Mouse (Mus musculus) natural killer cell, adult 2 months (primary cell): ENCODE measurements around the gene Fam228b.
"Not testable (repeated sequence)": the region's sequence is repeated elsewhere in the genome, so short reads cannot be mapped to it uniquely, and the experiment has no call there.

Source experiments
- DNase-seq, 2 experiments: peaks; one replicate each; pipeline ENCODE4 v3.0.0; 2022; ENCODE audit warnings: low spot score in 2 of 2

Fam228b gene

DNA sequence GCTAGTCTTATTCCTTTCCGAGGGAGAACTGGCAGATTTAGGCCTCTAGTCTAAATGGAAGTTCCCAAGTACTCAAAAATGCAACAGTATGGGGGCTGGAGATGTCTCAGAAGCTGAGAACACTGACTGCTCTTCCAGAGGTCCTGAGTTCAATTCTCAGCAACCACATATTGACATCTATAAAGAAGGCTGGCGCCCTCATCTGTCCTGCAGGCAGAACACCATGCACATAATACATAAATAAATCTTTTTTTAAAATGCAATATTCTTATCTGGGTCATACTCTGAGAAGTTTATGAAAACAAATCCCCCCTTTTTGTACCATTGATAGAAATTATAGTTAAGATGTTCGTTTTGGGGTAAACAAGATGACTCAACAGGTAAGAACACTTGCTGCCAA lies 26.9 kb downstream of the Fam228b start:
- no peak for DNase-seq

DNA sequence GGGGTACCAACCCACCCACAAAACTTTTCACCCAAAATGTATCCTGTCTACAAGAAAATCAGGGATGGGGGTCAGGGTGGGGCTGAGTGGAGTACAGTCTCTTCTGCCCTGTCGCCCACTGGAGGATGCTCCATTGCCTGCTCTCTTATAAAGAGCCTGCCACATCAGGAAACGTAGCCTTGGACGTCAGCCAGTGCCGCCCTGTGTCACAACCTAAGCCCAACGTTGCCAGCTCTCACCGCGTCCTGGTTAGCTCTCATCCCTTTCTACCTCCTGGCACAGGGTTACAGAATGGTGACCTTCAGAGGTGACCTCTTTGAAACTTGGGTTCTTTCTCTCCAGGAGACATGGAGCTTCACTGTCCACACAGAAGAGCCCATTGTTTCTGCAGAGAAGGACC lies 28.2 kb downstream of the Fam228b start:
- no peak for DNase-seq

DNA sequence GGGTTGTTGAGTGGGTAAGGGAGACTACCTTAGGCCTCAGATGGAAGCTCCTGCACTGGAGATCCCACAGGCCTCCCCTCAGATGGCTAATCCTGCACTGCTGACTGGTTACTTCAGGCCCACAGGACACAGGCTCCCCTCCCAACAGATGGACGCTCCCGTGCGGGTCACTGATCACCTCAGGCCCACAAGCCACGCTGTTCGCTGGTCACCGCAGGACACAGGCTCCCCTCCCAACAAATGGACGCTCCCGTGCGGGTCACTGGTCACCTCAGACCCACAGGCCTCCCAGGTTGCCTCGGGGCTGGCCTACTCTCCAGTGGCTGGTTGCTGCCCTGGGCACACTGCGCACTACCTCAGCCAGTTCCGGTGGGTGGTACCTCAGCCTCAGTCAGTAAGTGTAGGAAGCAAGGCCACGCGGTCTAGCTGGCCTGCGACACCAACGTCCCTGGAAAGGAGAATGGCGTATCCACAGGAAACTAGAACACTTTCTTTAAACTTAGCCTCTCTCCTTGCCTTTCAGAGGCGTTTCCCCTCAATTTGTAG lies 31.0 kb downstream of the Fam228b start, which contains the start of gene Fam228a:
Gene Fam228a, minus strand, starts transcription at position 400 of the 546 bp plus-strand sequence.
- DNase-seq: no peak

DNA sequence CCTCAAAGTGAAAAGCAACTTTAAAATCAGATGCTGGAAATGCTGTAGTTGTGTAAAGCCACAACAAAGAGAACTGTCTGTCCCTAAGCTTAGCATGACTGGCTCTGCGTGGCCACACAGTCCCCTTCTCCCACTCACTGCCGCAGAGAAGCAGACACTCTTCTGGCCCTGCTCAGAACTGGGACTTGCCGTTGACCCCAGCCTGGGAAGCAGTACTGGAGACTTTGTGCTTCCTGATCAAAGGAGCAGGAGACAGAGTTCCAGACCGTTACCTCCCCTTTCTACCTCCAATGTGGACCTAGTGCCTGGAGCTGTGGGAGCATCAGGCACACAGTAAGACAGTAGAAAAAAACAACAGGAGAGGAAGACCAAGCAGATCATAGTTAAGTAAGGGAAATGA lies 36.7 kb downstream of the Fam228b start:
- DNase-seq: no peak

DNA sequence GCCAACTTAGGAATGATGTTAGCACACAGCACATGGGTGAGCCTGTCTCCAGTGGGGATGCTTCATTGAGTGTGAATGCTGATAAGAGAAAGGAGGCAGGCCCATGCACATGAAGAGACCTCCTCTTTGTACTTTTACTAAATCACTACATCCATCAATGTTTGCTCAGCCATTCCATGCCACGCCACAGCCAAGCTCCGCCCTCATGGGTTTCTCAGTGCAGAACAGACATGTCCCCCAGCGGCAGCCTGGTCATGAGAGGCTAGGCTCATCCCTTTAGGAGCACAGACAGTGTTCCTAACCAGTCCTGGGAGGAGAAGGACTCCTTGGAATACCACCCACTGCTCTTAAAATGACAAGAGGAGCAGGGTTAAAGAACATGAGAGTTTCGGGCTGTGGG lies 37.4 kb downstream of the Fam228b start:
- no peak for DNase-seq

DNA sequence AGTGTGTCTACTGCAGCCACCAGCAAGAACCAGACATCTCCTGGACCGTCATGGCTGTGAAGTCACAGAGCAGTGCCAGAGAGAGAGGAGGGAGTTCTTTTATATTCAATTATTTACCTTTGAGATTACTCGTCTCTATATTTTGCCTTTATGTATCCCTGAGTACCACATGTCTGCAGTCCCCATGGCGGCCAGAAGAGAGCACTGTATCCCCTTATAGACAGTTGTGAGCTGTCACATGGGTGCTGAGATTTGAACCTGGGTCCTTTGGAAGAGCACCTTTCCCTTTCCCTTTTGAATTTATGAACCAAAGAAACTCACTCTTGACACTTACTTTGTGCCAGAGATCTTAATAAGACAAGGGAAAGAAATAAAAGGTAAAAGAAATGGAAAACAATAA lies 39.9 kb downstream of the Fam228b start:
- no peak for DNase-seq

DNA sequence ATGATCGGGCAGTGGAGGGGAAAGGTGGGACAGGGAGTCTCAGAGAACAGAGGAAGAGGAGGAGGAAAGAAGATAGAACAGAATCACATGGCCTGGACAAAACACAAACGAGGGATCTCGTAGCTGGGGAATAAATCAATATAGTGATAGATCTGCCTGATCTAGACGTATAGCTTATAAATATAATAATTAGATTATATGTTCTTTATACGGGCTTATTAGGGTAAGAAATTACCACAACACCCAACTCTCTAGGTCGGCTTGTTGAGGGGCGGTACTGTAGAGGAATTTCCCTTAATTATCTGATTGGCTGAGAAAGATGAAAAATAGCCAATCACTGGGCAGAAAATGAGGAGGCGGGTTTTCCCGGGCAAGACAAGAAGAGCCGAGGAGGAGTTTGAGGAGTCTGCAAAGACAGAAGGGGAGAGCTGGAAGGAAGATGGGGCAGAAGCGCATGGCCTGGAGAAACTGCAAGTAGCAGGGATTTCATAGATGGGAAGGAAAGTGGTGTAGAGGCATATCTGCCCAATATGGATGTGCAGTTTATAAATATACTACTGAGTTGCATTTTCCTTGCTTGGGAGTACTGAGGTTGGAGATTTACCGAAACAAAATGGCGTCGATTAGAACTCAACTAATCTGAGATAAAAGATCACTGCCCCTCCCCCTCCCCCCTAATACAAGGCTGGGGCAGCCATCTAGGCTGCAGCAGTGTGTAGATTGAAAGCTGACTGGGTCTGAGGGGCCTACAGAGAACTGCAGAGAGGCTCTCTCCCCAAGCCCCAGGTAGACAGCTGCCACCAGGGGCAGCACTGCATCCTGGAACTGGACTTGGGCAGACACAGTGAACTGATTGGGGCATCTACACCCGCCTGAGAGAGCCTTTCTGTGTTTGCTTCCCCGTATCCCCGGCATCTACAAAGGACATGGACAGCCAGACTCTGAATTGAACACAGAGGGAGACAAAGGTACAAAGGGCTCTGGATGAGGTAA lies 49.0 kb downstream of the Fam228b start:
- no peak for DNase-seq

DNA sequence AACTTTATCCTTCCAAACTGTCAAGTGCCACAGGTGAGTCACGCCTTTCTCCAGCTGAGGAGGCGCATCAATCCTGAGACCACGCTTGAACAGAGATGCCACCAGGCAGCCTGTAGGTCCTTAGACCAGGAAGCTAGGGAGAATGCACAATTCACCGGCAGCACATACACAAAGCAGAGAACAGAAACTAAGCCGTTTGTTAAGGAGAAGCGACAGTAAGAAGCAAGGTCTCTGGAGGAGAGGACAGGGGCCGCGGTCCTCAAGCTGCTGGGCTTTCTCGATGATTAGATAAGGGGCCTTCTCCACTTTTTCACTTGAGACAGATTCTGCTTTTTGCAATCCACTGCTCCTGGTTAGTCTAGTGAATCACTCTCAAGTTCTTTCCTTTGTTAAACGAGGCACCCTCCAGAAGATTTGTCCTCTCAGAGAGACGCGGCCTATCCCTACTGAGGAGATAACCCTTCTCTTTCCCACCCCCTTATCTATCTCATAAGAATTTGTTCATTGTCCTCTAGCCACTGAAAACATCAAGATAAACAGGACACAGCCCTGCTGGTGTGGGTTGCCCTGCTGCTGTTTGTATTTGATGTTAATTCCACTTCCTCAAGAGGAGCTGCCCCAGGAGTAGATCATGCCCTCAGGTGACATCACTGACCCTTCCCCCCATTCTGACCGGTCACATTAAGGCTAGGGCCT lies 49.9 kb downstream of the Fam228b start:
- no peak for DNase-seq

DNA sequence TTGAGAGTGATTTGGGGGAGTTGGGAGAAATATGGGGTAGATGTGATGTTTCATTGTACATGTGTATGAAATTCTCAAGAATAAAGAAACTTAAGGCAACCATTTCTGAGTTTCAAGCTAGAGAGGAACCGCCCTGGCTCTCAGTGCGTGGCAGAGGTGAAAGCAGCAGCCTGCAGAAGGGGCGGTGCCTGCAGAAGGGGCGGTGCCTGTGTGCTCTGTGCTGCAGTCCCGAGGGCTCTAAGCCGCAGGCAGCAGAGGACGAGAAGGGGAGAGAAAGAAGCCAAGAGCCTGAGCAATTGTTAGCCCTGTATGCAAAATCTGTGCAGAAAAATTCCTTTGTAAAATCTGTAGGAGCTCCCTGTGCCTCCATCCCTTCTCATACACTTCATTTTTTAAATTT lies 51.6 kb downstream of the Fam228b start:
- DNase-seq: peak in 1 of 2 experiments; percentile 19

DNA sequence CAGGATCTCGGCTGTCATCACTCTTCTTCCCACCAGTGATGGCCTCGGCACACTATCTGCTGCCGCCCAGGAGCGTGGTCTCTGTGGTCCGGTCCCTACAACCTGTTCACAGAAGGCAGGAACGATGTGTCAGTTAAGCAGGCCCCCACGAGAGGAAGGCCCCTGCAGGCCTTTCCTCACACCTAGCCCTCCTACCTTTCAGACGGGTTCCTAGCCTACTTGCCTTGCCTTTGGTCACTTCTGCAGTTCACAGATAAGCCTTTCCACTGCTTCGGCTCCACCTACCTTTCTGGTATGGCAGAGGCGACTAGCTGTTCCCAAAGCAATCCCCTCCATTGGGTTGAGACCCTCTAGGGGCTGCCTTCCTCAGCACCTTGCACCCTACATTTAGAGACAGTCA lies 53.5 kb downstream of the Fam228b start:
- DNase-seq: no peak

DNA sequence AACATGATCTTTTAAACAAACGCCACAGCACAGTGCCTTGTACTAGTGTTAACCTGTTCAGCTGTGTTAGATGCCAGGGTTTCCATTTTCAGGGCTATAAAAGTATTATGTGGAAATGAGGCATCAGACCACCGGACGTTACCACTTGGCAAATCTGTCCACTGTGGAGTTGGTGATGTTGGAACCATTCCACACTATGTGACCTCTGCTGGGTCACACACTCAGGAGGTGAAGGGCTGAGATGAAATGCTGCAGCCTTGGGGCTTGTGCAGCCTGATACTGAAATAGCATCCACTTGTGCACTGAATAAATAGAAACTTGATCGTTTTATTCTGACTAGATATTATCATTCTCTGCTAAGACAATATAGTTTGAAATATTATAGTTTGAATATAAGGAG lies 55.7 kb downstream of the Fam228b start:
- DNase-seq: no peak

DNA sequence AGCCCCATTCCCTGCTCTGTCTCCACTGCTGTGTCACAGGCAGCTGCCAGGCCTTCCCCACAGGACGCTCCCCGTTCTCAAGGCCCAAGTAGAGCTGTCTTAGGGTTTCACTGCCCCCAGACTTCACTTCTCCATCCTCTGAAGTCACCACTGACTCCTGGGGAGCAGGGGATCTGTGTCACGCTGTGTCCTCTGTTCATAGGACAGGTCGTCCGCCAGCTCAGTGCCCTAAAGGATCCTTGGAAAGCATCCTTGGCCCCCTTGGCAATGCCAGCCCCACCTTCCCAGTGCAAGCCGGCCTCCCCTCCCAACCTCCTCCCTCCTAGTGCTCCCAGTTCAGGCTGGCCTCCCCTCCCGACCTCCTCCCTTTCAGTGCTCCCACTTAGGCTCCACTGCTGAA lies 59.1 kb downstream of the Fam228b start:
- no peak for DNase-seq

DNA sequence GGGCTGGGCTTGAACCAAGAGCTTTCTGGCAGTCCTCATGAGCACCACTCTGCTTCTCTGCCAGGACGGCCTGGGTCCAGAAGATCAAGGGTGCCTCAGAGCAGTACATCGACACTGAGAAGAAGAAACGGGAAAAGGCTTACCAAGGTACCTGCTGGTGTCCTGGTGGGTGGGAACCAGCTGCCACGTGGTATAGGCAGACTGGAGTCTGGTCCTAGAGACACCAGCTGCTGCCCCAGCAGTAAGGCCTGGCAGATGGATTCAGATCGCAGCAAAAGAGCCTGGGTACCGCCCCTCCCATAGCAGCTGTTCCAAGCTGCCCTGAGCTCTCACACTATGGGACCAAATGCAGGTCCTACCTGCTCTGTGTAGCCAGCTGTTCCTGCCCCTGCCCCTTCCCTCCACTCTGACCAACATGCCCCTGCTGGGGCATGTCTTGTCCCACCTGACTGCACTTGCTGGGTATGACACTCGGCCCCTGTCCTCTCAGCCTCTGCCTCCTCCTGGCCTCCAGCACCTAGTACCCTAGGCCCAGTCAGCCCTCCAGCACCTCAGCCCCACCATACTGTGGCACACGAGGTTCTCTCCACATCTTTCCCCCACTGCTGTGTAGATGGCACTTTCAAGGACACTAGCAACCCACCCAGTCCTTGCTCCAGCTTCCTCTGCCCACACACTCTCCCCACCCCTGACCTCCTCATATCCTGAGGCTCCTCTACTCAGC lies 60.0 kb downstream of the Fam228b start:
- DNase-seq: no peak

DNA sequence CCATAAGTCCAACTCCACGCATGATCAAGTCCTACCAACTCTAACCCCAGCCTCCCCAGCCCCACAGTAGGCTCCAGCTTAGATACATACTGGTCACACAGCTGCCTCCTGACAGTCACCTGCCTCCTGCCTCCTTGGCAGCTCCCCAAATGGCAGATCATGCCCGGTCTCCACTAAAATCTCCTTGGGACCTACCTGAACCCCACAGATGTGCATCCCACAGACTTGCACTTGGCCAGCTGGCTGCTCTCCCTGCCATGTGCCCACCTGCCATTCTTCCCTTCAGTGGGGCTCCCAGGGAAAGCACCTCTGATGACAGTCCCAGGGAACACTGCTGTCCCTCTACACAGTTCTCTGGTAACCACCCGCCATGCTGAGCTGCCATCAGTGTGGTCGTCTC lies 60.8 kb downstream of the Fam228b start:
- DNase-seq: no peak

DNA sequence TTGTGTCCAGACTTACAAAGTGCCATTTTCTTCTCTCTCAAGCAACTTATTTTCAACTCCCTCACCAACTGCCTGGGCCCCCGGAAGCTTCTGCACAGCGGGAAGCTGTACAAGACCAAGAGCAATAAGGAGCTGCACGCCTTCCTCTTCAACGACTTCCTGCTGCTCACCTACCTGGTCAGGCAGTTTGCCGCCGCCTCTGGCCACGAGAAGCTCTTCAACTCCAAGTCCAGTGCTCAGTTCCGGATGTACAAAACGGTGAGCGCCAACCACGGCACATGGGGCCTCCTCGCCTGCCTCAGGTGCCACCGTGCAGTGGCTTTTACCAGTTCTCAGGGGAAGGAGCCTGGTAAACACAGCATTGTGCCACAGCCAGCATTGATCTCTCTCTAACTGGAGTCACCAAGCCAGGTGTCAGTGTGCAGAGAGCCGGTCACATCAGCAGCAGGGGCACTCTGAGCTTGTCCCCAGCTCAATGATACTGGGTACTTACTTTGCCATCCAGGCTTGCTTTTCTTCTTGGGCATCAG lies 61.5 kb downstream of the Fam228b start:
- no peak for DNase-seq

DNA sequence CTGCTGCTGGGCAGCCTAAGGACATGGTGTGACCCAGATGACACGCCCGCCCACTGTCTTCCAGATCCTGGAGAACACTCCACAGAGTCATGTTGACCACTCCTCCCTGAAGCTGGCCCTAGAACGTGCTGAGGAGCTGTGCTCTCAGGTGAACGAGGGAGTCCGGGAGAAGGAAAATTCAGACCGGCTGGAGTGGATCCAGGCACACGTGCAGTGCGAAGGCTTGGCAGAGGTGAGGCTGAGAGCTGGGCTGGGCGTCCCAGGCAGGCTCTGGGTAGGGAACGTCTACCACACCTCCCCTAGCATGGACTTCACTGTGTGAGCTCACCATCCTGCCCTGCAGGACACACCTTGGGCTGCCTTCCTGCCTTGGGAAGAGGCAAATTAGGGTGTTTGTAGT lies 62.2 kb downstream of the Fam228b start:
- no peak for DNase-seq

DNA sequence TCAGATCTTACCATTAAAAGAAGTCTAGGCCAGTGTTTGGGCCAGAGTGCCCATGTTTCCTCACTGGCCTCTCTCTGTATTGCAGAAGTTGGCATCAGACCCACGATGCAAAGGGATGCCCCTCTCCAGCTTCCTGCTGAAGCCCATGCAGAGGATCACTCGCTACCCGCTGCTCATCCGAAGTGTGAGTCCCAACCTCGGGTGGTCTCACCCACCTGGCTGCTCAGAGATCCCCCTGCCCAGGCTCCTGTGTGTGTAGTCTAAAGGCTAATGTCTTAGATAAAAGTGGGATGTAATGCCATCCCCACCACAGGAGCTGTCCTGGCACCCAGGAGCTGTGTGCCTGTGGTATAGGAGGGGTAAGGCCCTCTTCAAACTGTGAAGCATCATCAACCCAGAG lies 62.9 kb downstream of the Fam228b start:
- DNase-seq: no peak

DNA sequence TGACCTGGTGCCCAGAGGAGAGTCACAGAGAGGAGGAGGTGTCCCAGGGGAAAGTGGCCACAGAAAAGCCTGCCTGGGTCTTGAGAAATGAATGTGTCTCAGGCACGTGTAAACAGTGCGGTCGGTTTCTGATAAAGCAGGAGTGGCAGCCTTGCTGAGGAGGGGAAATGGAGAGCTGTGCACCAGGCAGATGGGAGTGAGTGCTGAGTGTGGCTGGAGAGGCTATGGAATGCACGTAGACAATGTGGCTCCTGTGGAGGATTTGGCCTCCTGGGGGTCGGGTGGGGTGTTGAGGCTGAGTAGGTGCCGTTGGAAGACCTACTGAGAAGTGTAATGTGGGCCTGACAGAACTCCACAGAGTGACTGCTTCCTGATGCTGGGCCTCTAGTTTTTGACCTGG lies 63.4 kb downstream of the Fam228b start:
- not testable (repeated sequence) for DNase-seq

DNA sequence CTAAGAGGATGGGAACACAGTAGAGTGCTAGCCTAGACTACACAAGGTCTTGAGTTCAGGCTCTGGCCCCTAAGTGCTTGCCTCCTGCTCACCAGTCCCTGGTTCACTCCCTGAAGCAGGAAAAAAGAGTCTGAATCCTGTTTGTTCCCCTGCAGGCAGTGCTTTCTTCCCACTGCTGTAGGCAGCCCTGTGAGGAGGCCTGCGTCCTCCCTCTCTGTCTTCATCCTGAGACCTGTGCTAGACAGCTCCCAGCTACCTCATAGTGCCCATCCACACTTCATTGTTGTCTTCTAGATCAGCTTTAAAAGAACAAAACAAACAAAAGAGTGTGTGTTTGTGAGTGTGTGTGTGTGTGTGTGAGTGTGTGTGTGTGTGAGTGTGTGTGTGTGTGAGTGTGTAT lies 74.5 kb downstream of the Fam228b start:
- DNase-seq: no peak

DNA sequence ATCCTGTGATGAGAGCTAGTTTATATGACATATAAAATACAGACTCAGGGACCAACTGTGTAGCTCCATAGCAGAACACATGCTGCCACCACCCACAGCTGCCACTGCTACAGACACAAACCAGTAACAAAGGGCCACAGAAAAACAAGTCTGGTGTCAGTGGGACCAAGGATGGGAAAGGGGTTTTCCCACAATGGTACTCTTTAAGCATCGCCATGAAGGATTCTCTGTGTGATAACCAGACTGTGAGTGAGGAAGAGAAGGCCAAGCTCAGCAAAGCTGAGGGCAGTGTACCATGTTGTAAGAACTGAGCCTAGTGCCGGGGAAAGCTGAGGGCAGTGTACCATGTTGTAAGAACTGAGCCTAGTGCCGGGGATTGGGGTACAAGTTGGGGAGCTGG lies 77.9 kb downstream of the Fam228b start:
- no peak for DNase-seq
